Mouse (Mus musculus): Measurements from ENCODE around the gene Lmna. TPM values are rescaled to one million over a fixed set of nuclear protein-coding genes. Genes with fewer than 3 reads are reported as not detected.

Lmna gene
- polyA plus RNA-seq, 1 experiment from 2014 or later, result 92.5 TPM

GRCm38 (mm10) chr3:88552676-88553524 lies 43.1 kb upstream of the Lmna start, which contains the start of gene Lamtor2:
Lamtor2 (minus strand) TSS chr3:88553074.
- peaks cover 18% of the 10 kb centered on the region for H3K36me3 ChIP-seq (ENCODE audit: control insufficient read depth, insufficient read depth)
- under 1% methylated on average over 48 of the region's 48 CpGs for WGBS

DNA sequence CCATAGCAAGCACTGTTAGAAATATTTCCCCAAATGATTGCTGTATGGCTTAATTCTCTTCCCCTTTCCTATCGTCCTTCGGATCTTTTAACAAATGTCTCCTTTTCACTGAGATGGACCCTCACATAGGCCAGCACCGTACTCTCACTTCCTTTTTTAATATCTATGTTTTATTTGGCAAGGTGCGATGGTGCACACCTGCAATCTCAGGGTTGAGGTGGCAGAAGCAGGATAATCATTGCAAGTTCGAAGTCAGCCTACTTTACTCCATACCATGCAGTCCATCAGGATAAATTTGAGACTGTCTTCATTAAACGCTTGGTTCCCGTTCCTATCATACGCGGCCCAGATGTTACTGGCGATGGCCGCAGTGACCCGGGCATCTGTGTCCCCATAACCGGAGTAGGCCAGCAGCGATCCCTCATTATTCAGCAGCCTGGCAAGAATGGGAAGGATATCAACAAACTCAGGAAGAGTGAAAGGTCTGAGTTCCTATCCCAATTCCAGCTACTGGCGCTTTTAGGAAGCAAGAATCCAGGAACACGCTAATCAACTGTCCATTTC lies 42.4 kb upstream of the Lmna start:
- no peaks in the 10 kb centered on the region for H3K4me1 ChIP-seq (replicated peaks; ENCODE audit: control insufficient read depth, insufficient read depth, low read length)
- WGBS, result 14% methylated on average over 16 of the region's 16 CpGs
- peak overlapping the region; percentile 83 for H3K4me3 ChIP-seq (ENCODE audit: low read depth, low read length)
- no peaks in the 10 kb centered on the region for H3K27me3 ChIP-seq (replicated peaks; ENCODE audit: control insufficient read depth, insufficient read depth, low read length)
- peak overlapping the region; percentile 93 for H3K4me2 ChIP-seq (replicated peaks; ENCODE audit: low read depth)
- peak overlapping the region; percentile 79 for H3K27ac ChIP-seq (ENCODE audit: low read depth, low read length)
- TF ChIP-seq CTCF (IDR thresholded peaks at IDR 0.05; ENCODE audit: low read depth), result no peak
- H3K9ac ChIP-seq (ENCODE audit: low read depth, low read length), result peak overlapping the region; percentile 85
- H3K36me3 ChIP-seq (ENCODE audit: control insufficient read depth, insufficient read depth), result peaks cover 12% of the 10 kb centered on the region
- no peaks in the 10 kb centered on the region for H3K9me3 ChIP-seq (ENCODE audit: control insufficient read depth)
- ATAC-seq, result no peak

More at GRCm38 (mm10) chr3:88552676-88553524, 43.1 kb upstream of the Lmna start, which contains the start of gene Lamtor2:
- peak within 1 kb of the TSS; percentile 93 for H3K4me2 ChIP-seq (replicated peaks; ENCODE audit: low read depth)
- H3K9ac ChIP-seq (ENCODE audit: low read depth, low read length), result peak within 1 kb of the TSS; percentile 85
- no peaks in the 10 kb centered on the region for H3K9me3 ChIP-seq (ENCODE audit: control insufficient read depth)
- TF ChIP-seq CTCF (IDR thresholded peaks at IDR 0.05; ENCODE audit: low read depth), result no peak
- ATAC-seq, result peak; percentile 84
- H3K27me3 ChIP-seq (replicated peaks; ENCODE audit: control insufficient read depth, insufficient read depth, low read length), result no peaks in the 10 kb centered on the region
- peak within 1 kb of the TSS; percentile 83 for H3K4me3 ChIP-seq (ENCODE audit: low read depth, low read length)
- peak within 1 kb of the TSS; percentile 91 for H3K27ac ChIP-seq (ENCODE audit: low read depth, low read length)
- H3K4me1 ChIP-seq (replicated peaks; ENCODE audit: control insufficient read depth, insufficient read depth, low read length), result no peaks in the 10 kb centered on the region

DNA sequence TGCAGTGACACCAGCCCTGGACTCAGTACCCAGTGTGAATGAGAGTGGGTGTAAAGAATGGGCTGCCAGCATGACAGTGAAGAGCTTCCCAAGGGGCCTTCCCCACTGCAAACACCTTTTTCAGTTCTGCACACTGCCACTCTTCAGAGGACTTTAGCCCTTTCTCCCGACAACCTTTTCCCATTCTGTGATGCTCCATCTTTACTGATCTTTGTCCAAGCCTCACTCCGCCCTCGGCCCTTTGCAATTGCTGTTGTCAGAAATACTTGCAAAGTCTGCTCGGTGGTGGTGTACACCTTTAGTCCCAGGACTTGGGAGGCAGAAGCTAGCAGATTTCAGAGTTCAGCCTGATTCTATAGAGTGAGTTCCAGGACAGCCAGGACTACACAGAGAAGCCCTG lies 41.8 kb upstream of the Lmna start:
- Histone ChIP-seq H3K4me2 (replicated peaks; ENCODE audit: low read depth) (peak overlapping the region; percentile 93), H3K4me1 (replicated peaks; ENCODE audit: control insufficient read depth, insufficient read depth, low read length) (no peaks in the 10 kb centered on the region), H3K4me3 (ENCODE audit: low read depth, low read length) (peak overlapping the region; percentile 83), H3K27ac (ENCODE audit: low read depth, low read length) (peak overlapping the region; percentile 79; the same call in 1 of the 2 replicates), H3K9ac (ENCODE audit: low read depth, low read length) (no peak overlapping the region), H3K9me3 (ENCODE audit: control insufficient read depth) (no peaks in the 10 kb centered on the region), H3K36me3 (ENCODE audit: control insufficient read depth, insufficient read depth) (peaks cover 7% of the 10 kb centered on the region), H3K27me3 (replicated peaks; ENCODE audit: control insufficient read depth, insufficient read depth, low read length) (no peaks in the 10 kb centered on the region)
- TF ChIP-seq CTCF (IDR thresholded peaks at IDR 0.05; ENCODE audit: low read depth), result no peak
- ATAC-seq, result no peak
- 42% methylated on average over 4 of the region's 4 CpGs for WGBS

DNA sequence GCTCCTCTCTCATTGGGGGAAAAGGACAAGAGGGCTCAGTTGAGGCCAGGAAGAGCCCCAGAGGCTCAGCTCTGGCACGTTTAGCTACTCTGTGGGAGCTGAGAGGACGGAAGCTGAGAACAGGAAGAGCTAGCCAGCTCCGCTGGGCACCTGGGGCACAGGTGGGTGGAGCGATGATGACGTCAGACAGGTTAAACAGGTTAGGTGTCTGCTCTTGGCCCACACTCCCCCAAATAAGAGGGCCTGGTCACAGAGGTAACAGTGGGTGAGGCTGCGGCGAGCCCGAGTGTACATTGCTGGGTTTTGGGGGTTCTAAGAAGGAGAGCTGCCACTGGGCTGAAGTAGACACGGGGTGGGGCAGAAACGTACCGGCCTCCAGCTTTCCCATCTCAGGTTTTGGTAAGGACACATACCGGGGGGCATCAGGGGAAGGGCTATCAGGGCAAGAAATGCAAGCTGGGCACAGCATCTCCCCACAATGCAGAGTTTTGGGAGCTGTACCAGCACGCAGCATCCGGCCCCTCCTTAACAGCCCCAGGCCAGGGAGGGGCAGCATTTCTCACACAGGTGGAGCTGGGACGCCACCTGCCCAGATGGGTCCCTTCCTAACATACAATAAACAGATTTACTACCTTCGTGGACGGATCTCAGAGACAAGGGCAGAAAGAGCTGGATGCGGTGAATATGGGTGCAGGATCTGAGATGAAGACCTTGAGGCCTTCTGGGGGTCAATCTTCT lies 38.6 kb upstream of the Lmna start, which contains the start of gene Rab25:
Gene Rab25, minus strand, starts transcription at position 121 of the 738 bp plus-strand sequence.
- H3K4me1 ChIP-seq (replicated peaks; ENCODE audit: control insufficient read depth, insufficient read depth, low read length), result no peaks in the 10 kb centered on the region
- H3K27me3 ChIP-seq (replicated peaks; ENCODE audit: control insufficient read depth, insufficient read depth, low read length), result no peaks in the 10 kb centered on the region
- H3K27ac ChIP-seq (ENCODE audit: low read depth, low read length), result peak within 1 kb of the TSS; percentile 90
- no peak for TF ChIP-seq CTCF (IDR thresholded peaks at IDR 0.05; ENCODE audit: low read depth)
- H3K9ac ChIP-seq (ENCODE audit: low read depth, low read length), result peak within 1 kb of the TSS; percentile 22; the same call in 1 of the 2 replicates
- no peaks in the 10 kb centered on the region for H3K9me3 ChIP-seq (ENCODE audit: control insufficient read depth)
- peak within 1 kb of the TSS; percentile 35 for H3K4me3 ChIP-seq (ENCODE audit: low read depth, low read length)
- 29% methylated on average over 18 of the region's 18 CpGs for WGBS
- H3K4me2 ChIP-seq (replicated peaks; ENCODE audit: low read depth), result peak within 1 kb of the TSS; percentile 64
- H3K36me3 ChIP-seq (ENCODE audit: control insufficient read depth, insufficient read depth), result no peaks in the 10 kb centered on the region
- ATAC-seq, result peak; percentile 31

DNA sequence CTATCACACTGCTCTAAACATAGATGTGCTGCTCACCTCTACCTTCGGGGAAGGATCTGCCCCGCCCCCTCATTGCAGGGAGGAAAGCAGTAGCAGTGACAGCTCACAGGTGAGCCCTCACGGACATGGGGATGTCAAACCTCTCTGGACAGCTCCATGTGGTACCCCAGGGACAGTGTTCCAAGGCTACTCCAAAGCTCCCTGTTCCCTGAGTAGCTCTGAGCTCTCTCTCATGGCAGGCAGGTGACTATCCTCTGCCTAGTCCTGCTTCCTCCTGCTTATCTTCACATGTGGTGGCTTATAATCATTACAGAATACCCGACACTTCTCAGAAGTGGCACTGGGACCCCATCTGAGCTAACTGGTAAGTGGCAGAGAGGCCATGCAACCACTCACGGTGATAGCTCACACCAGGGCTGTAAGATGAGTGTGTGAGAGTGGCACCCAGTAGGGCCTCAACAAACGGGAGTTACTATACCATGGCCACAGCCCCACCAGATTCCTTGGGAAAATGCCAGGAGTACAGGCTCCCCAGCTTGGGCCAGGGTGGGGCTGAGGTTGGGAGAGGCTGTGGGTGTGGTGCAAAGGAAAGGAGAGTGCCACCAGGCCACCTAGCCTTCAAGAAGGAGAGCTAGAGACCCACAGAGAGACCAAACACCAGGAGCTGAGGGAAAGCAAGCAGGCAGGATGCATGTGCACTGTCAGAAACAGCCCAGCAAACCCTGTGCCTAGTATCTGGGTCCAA lies 37.1 kb upstream of the Lmna start:
- H3K4me3 ChIP-seq (ENCODE audit: low read depth, low read length), result 0 out of 2 replicates have a peak overlapping the region, but pooled peaks have one; percentile 5
- no peaks in the 10 kb centered on the region for H3K9me3 ChIP-seq (ENCODE audit: control insufficient read depth)
- 0 out of 2 replicates have a peak, but pooled peaks have one; percentile 17 for ATAC-seq
- peak overlapping the region; percentile 48 for H3K4me2 ChIP-seq (replicated peaks; ENCODE audit: low read depth)
- no peaks in the 10 kb centered on the region for H3K27me3 ChIP-seq (replicated peaks; ENCODE audit: control insufficient read depth, insufficient read depth, low read length)
- H3K9ac ChIP-seq (ENCODE audit: low read depth, low read length), result no peak overlapping the region
- H3K4me1 ChIP-seq (replicated peaks; ENCODE audit: control insufficient read depth, insufficient read depth, low read length), result no peaks in the 10 kb centered on the region
- peak overlapping the region; percentile 46; the same call in 1 of the 2 replicates for H3K27ac ChIP-seq (ENCODE audit: low read depth, low read length)
- 0 out of 2 replicates have a peak, but pooled peaks cover 6% of the 10 kb centered on the region for H3K36me3 ChIP-seq (ENCODE audit: control insufficient read depth, insufficient read depth)
- TF ChIP-seq CTCF (IDR thresholded peaks at IDR 0.05; ENCODE audit: low read depth), result no peak
- 43% methylated on average over 6 of the region's 6 CpGs for WGBS
